ENCODE assay signal across 13 mouse cellular contexts in the genomic region with DNA sequence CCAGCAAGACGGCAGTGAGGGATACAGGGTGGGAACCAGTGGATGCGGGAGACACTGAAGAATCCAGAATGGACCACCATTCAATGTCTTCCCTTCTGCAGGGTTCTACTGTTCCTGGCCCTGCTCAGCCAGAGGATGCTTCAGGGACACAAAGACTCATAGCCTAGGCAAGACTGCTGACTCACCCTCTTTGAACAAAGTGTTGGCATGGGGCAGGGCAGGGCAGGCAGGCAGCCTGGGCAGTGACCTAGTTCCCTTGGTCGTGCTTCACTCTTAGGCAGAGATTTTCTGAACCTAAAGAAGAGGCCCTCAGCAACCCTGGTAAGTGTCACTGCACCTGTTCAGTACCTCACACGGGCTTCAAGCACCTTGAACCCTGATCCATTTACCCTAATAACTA. TPM values are rescaled to one million over a fixed set of nuclear protein-coding genes. Genes with fewer than 3 reads are reported as not detected.
DNase-seq lines count a peak whose midpoint lies in the region; ATAC-seq lines count a peak whose summit lies in the region.
"Had no signal": no experiment of that assay in that cellular context is flagged by ENCODE, and none has a peak within 500 bp of the region (broad histone marks: within the 10 kb centered on the region; RNA-seq: fewer than 3 reads in every experiment).

No protein-coding gene starts in this region.

- H3K9me3 ChIP-seq in kidney, embryonic 16.5 days (ENCODE audit: low read length): no peaks in the 10 kb centered on the region
- H3K9me3 ChIP-seq: liver, embryonic 15.5 days; neural tube, embryonic 13.5 days; stomach, embryonic 15.5 days had no signal

- no peaks in the 10 kb centered on the region for H3K36me3 ChIP-seq in kidney, embryonic 16.5 days (ENCODE audit: insufficient read depth, low read length)
- no peaks in the 10 kb centered on the region; the same call in 1 of the 2 replicates for H3K36me3 ChIP-seq in macrophage (ENCODE audit: inconsistent target)
- H3K36me3 ChIP-seq: liver, embryonic 15.5 days had no signal

- H3K4me1 ChIP-seq in kidney, embryonic 16.5 days (ENCODE audit: insufficient read depth, low read length): peaks cover 2% of the 10 kb centered on the region; the same call in 1 of the 2 replicates

- DNase-seq in kidney, adult 8-10 months: peak; percentile 30 to 41
- peak; percentile 80 for DNase-seq in adrenal gland, postnatal 14 days
- DNase-seq in T-cell, adult 2 months (ENCODE audit: low spot score): no peak
- DNase-seq in layer of hippocampus, adult 8-10 months (ENCODE audit: low spot score in 2 of 2): no peak
- DNase-seq in urinary bladder, postnatal 25 days (ENCODE audit: low spot score): no peak
- DNase-seq: gastrocnemius, postnatal 10 days had no signal

- H3K9ac ChIP-seq in kidney, embryonic 16.5 days (replicated peaks; ENCODE audit: low read length): no peak overlapping the region
- H3K9ac ChIP-seq: liver, embryonic 15.5 days; neural tube, embryonic 13.5 days; stomach, embryonic 15.5 days had no signal

- ATAC-seq in kidney, embryonic 16.5 days (ENCODE audit: low FRiP score, low TSS enrichment): no peak
- peak; percentile 43; the same call in 1 of the 2 replicates for ATAC-seq in common myeloid progenitor, adult 5-6 weeks (replicated peaks; ENCODE audit: low read depth, poor library complexity, severe bottlenecking)
- ATAC-seq: intestine, embryonic 16.5 days had no signal

- no peaks in the 10 kb centered on the region for H3K27me3 ChIP-seq in kidney, embryonic 16.5 days (ENCODE audit: insufficient read depth, low read length)
- H3K27me3 ChIP-seq: liver, embryonic 15.5 days; neural tube, embryonic 13.5 days; stomach, embryonic 15.5 days had no signal

- no peak overlapping the region for H3K4me3 ChIP-seq in kidney, embryonic 16.5 days (ENCODE audit: low read length)
- H3K4me3 ChIP-seq in macrophage (ENCODE audit: inconsistent target): no peak overlapping the region; the same call in 1 of the 2 replicates
- H3K4me3 ChIP-seq: liver, embryonic 15.5 days; neural tube, embryonic 13.5 days; stomach, embryonic 15.5 days had no signal

- peaks cover 97% of the 10 kb centered on the region for H3K79me2 ChIP-seq in macrophage (ENCODE audit: inconsistent target)

- H3K27ac ChIP-seq in kidney, embryonic 16.5 days (ENCODE audit: low read length): no peak overlapping the region
- H3K27ac ChIP-seq in macrophage: peak overlapping the region; percentile 99
- H3K27ac ChIP-seq: liver, embryonic 15.5 days; neural tube, embryonic 13.5 days; stomach, embryonic 15.5 days had no signal

- 93% methylated on average over 4 of the region's 4 CpGs for WGBS in kidney, embryonic 16.5 days
- WGBS in macrophage (ENCODE audit: missing documents): 74% methylated on average over 4 of the region's 4 CpGs

- H3K4me2 ChIP-seq in kidney, embryonic 16.5 days (replicated peaks; ENCODE audit: low read depth, low read length): no peak overlapping the region
- H3K4me2 ChIP-seq: liver, embryonic 15.5 days; neural tube, embryonic 13.5 days; stomach, embryonic 15.5 days had no signal

RNA-seq across cellular contexts. Expression of gene Rab40c, which starts 7.7 kb away (rescaled TPM):
- 33.5 and 33.7 TPM in 2 replicates for polyA plus RNA-seq in kidney, embryonic 16.5 days (2015; fragmentation: Nextera tagmentation; extraction: Ambion mirVana)
- total RNA-seq in adrenal gland, postnatal 14 days (2021): 19.8 and 20.9 TPM in 2 replicates
- total RNA-seq in common myeloid progenitor, adult 5-6 weeks (2017): 1.0 and 7.0 TPM in 2 replicates
- total RNA-seq in macrophage (2018; cell fraction: chromatin; rRNA removed): 10 to 100 TPM in 19 of 26 experiments, 1 to 10 TPM in 7; 3.7 to 49.3 (median 19.0) TPM
- 10 to 100 TPM in 20 of 26 experiments, 1 to 10 TPM in 6; 2.9 to 29.4 (median 21.0) TPM for total RNA-seq in macrophage (2018; cell fraction: cytosol; rRNA removed)
- 10 to 100 TPM in 18 of 26 experiments, 1 to 10 TPM in 8; 3.9 to 51.0 (median 18.0) TPM for total RNA-seq in macrophage (2018; cell fraction: nucleus; rRNA removed)
- 13.7 to 21.8 TPM (median 16.8 TPM) in 3 replicates for polyA plus RNA-seq in macrophage (2018)
- total RNA-seq in layer of hippocampus, adult 8-10 months (2022): 10 to 100 TPM; 42.0 to 72.9 (median 46.4) TPM

RNA-seq across cellular contexts. Expression of gene Wfikkn1, which starts 31.2 kb away (rescaled TPM):
- polyA plus RNA-seq in kidney, embryonic 16.5 days (2015; fragmentation: Nextera tagmentation; extraction: Ambion mirVana): 0.71 and 1.0 TPM in 2 replicates
- 1.2 and 1.5 TPM in 2 replicates for total RNA-seq in adrenal gland, postnatal 14 days (2021)
- 0.78 and 1.0 TPM in 2 replicates for total RNA-seq in common myeloid progenitor, adult 5-6 weeks (2017)
- total RNA-seq in macrophage (2018; cell fraction: chromatin; rRNA removed): 10 to 100 TPM in 5 of 26 experiments, 1 to 10 TPM in 14, under 1 TPM in 6, not detected in 1; 0.44 to 13.6 (median 3.1) TPM
- under 1 TPM in 18 of 26 experiments, not detected in 8; 0.03 to 0.83 (median 0.18) TPM for total RNA-seq in macrophage (2018; cell fraction: cytosol; rRNA removed)
- 10 to 100 TPM in 2 of 26 experiments, 1 to 10 TPM in 15, under 1 TPM in 6, not detected in 3; 0.24 to 12.0 (median 2.4) TPM for total RNA-seq in macrophage (2018; cell fraction: nucleus; rRNA removed)
- polyA plus RNA-seq in macrophage (2018): 0.13 to 0.32 TPM (median 0.20 TPM) in 3 replicates
- total RNA-seq in layer of hippocampus, adult 8-10 months (2022): 1 to 10 TPM; 1.6 to 2.4 (median 1.9) TPM

RNA-seq across cellular contexts. Expression of gene Pigq, which starts 32.9 kb away (rescaled TPM):
- polyA plus RNA-seq in kidney, embryonic 16.5 days (2015; fragmentation: Nextera tagmentation; extraction: Ambion mirVana): 85.8 and 95.9 TPM in 2 replicates
- total RNA-seq in adrenal gland, postnatal 14 days (2021): 112 and 122 TPM in 2 replicates
- total RNA-seq in common myeloid progenitor, adult 5-6 weeks (2017): 50.4 and 62.4 TPM in 2 replicates
- total RNA-seq in macrophage (2018; cell fraction: chromatin; rRNA removed): 100 to 1,000 TPM in 1 of 26 experiments, 10 to 100 TPM in 25; 34.6 to 103 (median 67.2) TPM
- total RNA-seq in macrophage (2018; cell fraction: cytosol; rRNA removed): 10 to 100 TPM; 24.0 to 39.3 (median 30.9) TPM
- total RNA-seq in macrophage (2018; cell fraction: nucleus; rRNA removed): 100 to 1,000 TPM in 1 of 26 experiments, 10 to 100 TPM in 25; 23.7 to 103 (median 51.1) TPM
- polyA plus RNA-seq in macrophage (2018): 33.1 to 43.2 TPM (median 35.1 TPM) in 3 replicates
- 100 to 1,000 TPM; 104 to 128 (median 120) TPM for total RNA-seq in layer of hippocampus, adult 8-10 months (2022)

RNA-seq across cellular contexts. Expression of gene Nhlrc4, which starts 32.9 kb away (rescaled TPM):
- 1.8 and 3.7 TPM in 2 replicates for polyA plus RNA-seq in kidney, embryonic 16.5 days (2015; fragmentation: Nextera tagmentation; extraction: Ambion mirVana)
- 0.15 TPM in 1 of 2 replicates, not detected in the other for total RNA-seq in adrenal gland, postnatal 14 days (2021)
- not detected in 2 replicates for total RNA-seq in common myeloid progenitor, adult 5-6 weeks (2017)
- total RNA-seq in macrophage (2018; cell fraction: chromatin; rRNA removed): not detected
- total RNA-seq in macrophage (2018; cell fraction: cytosol; rRNA removed): not detected
- not detected for total RNA-seq in macrophage (2018; cell fraction: nucleus; rRNA removed)
- polyA plus RNA-seq in macrophage (2018): not detected in 3 replicates
- 1 to 10 TPM in 1 of 4 experiments, under 1 TPM in 2, not detected in 1; 0.16 to 2.8 (median 0.28) TPM for total RNA-seq in layer of hippocampus, adult 8-10 months (2022)
- total RNA-seq: gastrocnemius, postnatal 10 days had no signal
- polyA plus RNA-seq: neural tube, embryonic 13.5 days had no signal

RNA-seq across cellular contexts. Expression of gene Mettl26, which starts 36.9 kb away (rescaled TPM):
- polyA plus RNA-seq in kidney, embryonic 16.5 days (2015; fragmentation: Nextera tagmentation; extraction: Ambion mirVana): 100 and 102 TPM in 2 replicates
- total RNA-seq in adrenal gland, postnatal 14 days (2021): 72.1 and 88.0 TPM in 2 replicates
- total RNA-seq in common myeloid progenitor, adult 5-6 weeks (2017): 13.9 and 15.9 TPM in 2 replicates
- 1 to 10 TPM in 19 of 26 experiments, not detected in 7; 1.1 to 7.9 (median 3.4) TPM for total RNA-seq in macrophage (2018; cell fraction: chromatin; rRNA removed)
- 1 to 10 TPM; 2.7 to 6.3 (median 4.3) TPM for total RNA-seq in macrophage (2018; cell fraction: cytosol; rRNA removed)
- 1 to 10 TPM in 25 of 26 experiments, under 1 TPM in 1; 0.69 to 9.3 (median 2.3) TPM for total RNA-seq in macrophage (2018; cell fraction: nucleus; rRNA removed)
- 3.3 to 5.5 TPM (median 5.2 TPM) in 3 replicates for polyA plus RNA-seq in macrophage (2018)
- 10 to 100 TPM; 37.5 to 42.2 (median 39.1) TPM for total RNA-seq in layer of hippocampus, adult 8-10 months (2022)

Comparison
In these comparisons a context has a peak if more than half of its experiments do, and no peak if none do; other contexts are left out.
1. DNase-seq: peak in kidney, adult 8-10 months (2 of 2) and adrenal gland, postnatal 14 days (single experiment); none in T-cell, adult 2 months (single experiment), layer of hippocampus, adult 8-10 months (0 of 2) and urinary bladder, postnatal 25 days (single experiment).